Mouse (Mus musculus) embryonic facial prominence, embryonic 14.5 days (tissue): ENCODE measurements around the gene Twnk. TPM values are rescaled to one million over a fixed set of nuclear protein-coding genes. Genes with fewer than 3 reads are reported as not detected.

Experiments
- ATAC-seq: fragments of 200-750 bp; cut with Nextera tagmentation; 2 replicates; pipeline ENCODE4 v1.8.0; 2017; ENCODE audit warnings: low read depth, moderate number of reproducible peaks, moderate TSS enrichment
- DNase-seq: peaks from one replicate; pipeline ENCODE4 v3.0.0-alpha.2; 2015; ENCODE audit warnings: low spot score
- H3K27ac ChIP-seq: fragments of 300-500 bp; sonication (generic); replicated peaks from 2 replicates; pipeline ENCODE4 v1.5.1; 2014; ENCODE audit warnings: low read depth, mild to moderate bottlenecking, low read length, moderate library complexity
- H3K27me3 ChIP-seq: fragments of 300-500 bp; sonication (generic); replicated peaks from 2 replicates; pipeline ENCODE4 v1.6.1; 2014; ENCODE audit warnings: low read length; ENCODE audit not compliant: control insufficient read depth, insufficient read depth
- H3K36me3 ChIP-seq: fragments of 300-500 bp; sonication (generic); 2 replicates; pipeline ENCODE4 v1.6.1; 2014; ENCODE audit warnings: low read length, mixed read lengths; ENCODE audit not compliant: control insufficient read depth, insufficient read depth
- H3K4me1 ChIP-seq: fragments of 300-500 bp; sonication (generic); 2 replicates; pipeline ENCODE4 v1.6.1; 2014; ENCODE audit warnings: antibody characterized with exemption, low read length; ENCODE audit not compliant: control insufficient read depth, insufficient read depth
- H3K4me2 ChIP-seq: fragments of 300-500 bp; sonication (generic); 2 replicates; pipeline ENCODE4 v1.6.1; 2014; ENCODE audit warnings: low read depth, mild to moderate bottlenecking, low read length, moderate library complexity, mixed read lengths
- H3K4me3 ChIP-seq: fragments of 300-500 bp; sonication (generic); 2 replicates; pipeline ENCODE4 v1.5.1; 2014; ENCODE audit warnings: low read depth, mild to moderate bottlenecking, low read length
- H3K9ac ChIP-seq: fragments of 300-500 bp; sonication (generic); 2 replicates; pipeline ENCODE4 v1.6.1; 2014; ENCODE audit warnings: low read depth, mild to moderate bottlenecking, low read length, moderate library complexity, mixed read lengths
- H3K9me3 ChIP-seq: fragments of 300-500 bp; sonication (generic); 2 replicates; pipeline ENCODE4 v1.6.1; 2016; ENCODE audit warnings: low read length; ENCODE audit not compliant: control insufficient read depth
- WGBS: fragments of 180-500 bp; shearing (Covaris S2); extraction: QIAGEN DNeasy Blood & Tissue Kit; methylation state at CpG from one replicate; pipeline ENCODE4 v1.1.7; 2014; 5-methylcytosine and 5-hydroxymethylcytosine counted together
- polyA plus RNA-seq: library from polyadenylated mRNA; unstranded; fragments of >200 nt; fragmentation: Nextera tagmentation; extraction: Ambion mirVana; gene quantifications from 2 replicates; pipeline ENCODE4 v1.2.1, GENCODE M21; 2014

Gene Twnk
- polyA plus RNA-seq, 1 experiment from 2014 or later, result 10.5 TPM

DNA sequence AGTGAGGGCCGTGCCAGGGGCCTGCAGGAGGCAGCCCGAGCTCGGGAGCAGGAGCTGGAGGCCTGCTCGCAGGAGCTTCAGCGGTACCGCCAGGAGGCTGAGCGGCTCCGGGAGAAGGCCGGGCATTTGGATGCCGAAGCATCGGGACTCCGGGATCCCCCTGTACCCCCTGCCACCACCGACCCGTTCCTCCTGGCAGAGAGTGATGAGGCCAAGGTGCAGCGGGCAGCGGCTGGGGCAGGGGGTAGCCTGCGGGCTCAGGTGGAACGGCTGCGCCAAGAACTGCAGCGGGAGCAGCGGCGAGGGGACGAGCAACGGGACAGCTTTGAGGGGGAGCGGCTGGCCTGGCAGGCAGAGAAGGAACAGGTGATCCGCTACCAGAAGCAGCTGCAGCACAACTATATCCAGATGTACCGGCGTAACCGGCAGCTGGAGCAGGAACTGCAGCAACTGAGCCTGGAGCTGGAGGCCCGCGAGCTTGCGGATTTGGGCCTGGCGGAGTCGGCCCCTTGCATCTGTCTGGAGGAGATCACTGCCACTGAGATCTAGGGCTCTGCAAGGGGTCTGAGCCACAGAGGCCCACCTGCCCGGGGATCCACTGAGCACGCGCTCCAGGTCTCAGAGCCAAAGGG, 20.6 kb downstream of the Twnk start:
- no peak overlapping the region for H3K9ac ChIP-seq
- DNase-seq, result no peak

DNA sequence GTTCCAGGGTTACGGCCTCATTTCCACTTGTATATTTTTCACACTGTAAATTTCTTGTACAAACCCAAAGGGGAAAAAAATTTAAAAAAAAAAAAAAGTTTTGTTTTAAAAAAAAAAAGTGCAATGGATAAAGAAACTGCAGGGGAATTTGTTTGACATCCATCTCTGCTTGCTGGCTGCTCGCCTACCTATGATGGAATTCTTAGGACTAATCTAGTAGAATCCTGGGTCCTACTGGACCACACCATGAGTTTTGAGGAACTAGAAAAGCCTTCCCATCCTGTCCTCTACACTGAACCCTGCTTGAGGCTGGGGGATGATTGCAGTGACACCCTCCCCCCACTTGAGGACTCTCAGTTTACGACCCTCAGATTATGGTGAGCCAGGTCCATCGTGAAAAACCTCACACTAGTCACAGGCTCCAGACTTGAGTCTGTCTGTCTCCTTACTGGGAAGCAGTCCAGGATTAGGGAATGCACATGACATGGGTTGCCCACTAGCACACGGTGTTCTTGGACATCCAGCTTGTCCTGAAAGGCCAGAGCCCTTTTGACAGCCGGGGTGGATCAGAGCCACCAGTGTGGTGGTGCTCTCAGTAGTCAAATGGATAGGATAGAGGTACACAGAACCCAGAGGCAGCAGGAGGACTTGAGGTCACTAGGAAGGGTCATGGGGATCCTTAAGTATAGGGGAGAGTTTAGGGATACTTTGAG, 21.7 kb downstream of the Twnk start:
- Histone ChIP-seq H3K27me3 (no peaks in the 10 kb centered on the region), H3K9ac (no peak overlapping the region), H3K9me3 (no peaks in the 10 kb centered on the region), H3K36me3 (peaks cover 65% of the 10 kb centered on the region), H3K4me2 (no peak overlapping the region), H3K4me1 (0 out of 2 replicates have a peak, but pooled peaks cover 2% of the 10 kb centered on the region), H3K27ac (no peak overlapping the region), H3K4me3 (no peak overlapping the region)
- WGBS, result 71% methylated on average over 6 of the region's 6 CpGs
- DNase-seq, result no peak
- ATAC-seq, result no peak

More for the DNA sequence above, 20.6 kb downstream of the Twnk start:
- WGBS, result 79% methylated on average over 27 of the region's 37 CpGs
- H3K36me3 ChIP-seq, result peaks cover 74% of the 10 kb centered on the region
- H3K4me1 ChIP-seq, result peaks cover 4% of the 10 kb centered on the region; the same call in 1 of the 2 replicates
- H3K27me3 ChIP-seq, result no peaks in the 10 kb centered on the region
- H3K4me2 ChIP-seq, result no peak overlapping the region
- H3K27ac ChIP-seq, result no peak overlapping the region
- H3K9me3 ChIP-seq, result no peaks in the 10 kb centered on the region
- H3K4me3 ChIP-seq, result no peak overlapping the region
- ATAC-seq, result no peak

DNA sequence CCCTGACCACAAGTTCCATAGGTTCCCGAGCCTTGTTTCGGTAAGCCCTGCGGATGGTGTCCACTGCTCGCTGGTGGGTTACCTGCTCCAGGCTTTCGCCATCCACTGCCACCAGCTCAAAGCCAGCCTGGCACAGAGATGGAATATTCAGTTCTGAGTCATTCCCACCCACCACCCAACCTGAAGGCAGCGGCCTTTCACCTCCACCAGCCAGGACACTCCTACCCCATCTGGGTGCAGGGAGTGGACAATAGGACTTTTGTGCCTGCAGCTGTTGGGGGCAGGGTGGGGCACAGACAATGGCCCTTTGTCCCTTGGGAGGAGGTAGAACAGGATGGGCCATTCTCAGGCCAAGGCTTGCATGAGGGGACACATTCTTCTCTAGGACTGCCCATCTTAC, 22.4 kb downstream of the Twnk start:
- H3K27me3 ChIP-seq, result no peaks in the 10 kb centered on the region
- no peaks in the 10 kb centered on the region for H3K9me3 ChIP-seq
- WGBS, result 87% methylated on average over 5 of the region's 6 CpGs
- DNase-seq (no peak), ATAC-seq (no peak)
- H3K36me3 ChIP-seq, result peaks cover 57% of the 10 kb centered on the region
- H3K4me3 ChIP-seq, result no peak overlapping the region
- no peak overlapping the region for H3K4me2 ChIP-seq
- H3K4me1 ChIP-seq, result 0 out of 2 replicates have a peak, but pooled peaks cover 2% of the 10 kb centered on the region
- H3K9ac ChIP-seq, result no peak overlapping the region
- H3K27ac ChIP-seq, result no peak overlapping the region

DNA sequence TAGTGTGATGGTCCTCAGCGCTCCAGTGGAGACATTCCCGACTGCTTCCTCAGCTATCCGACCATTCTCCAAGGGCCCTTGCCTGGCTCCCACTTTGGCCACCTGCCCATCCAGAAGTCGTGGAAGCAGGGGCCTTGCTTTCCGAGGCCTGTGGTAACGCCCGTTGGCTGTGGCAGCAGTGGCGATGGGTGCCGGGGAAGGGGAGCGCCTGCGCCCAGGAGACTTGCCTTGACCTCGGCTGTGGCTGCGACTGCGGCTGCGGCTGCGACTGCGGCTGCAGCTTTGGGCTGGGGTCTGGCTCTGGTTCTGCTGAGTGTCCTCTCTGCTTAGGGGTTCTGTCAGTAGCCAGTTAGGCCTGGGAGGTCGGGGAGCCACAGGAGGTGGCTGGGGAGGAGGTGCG, 23.3 kb downstream of the Twnk start:
- DNase-seq (no peak), ATAC-seq (no peak)
- H3K4me2 ChIP-seq, result no peak overlapping the region
- H3K9me3 ChIP-seq, result no peaks in the 10 kb centered on the region
- 0 out of 2 replicates have a peak, but pooled peaks cover 2% of the 10 kb centered on the region for H3K4me1 ChIP-seq
- H3K9ac ChIP-seq, result no peak overlapping the region
- H3K27ac ChIP-seq, result no peak overlapping the region
- H3K36me3 ChIP-seq, result peaks cover 50% of the 10 kb centered on the region
- 62% methylated on average over 19 of the region's 19 CpGs for WGBS
- H3K4me3 ChIP-seq, result no peak overlapping the region
- H3K27me3 ChIP-seq, result no peaks in the 10 kb centered on the region

DNA sequence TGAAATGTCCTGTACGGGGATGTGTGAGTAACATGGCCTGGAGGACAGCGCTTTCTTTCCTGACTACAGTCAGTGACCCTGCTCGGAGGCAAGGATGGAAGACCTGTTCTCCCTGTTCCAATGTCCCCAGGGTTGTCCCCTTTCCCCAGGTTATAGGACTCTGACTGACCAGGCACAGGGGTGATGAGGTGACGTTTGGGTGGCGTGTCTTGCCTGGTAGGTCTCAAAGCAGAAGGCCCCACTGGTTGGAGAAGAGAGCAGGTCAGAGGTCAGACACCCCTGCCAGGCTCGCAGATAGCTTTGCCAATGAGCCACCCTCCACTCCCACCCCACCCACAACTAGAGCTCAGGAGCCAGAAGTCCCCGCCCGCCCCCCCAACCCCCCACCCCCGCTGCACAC, 24.1 kb downstream of the Twnk start:
- peaks cover 43% of the 10 kb centered on the region for H3K36me3 ChIP-seq
- H3K27ac ChIP-seq, result no peak overlapping the region
- no peak overlapping the region for H3K4me2 ChIP-seq
- no peak overlapping the region for H3K4me3 ChIP-seq
- WGBS, result 48% methylated on average over 9 of the region's 9 CpGs
- H3K9ac ChIP-seq, result no peak overlapping the region
- ATAC-seq (no peak), DNase-seq (no peak)
- 0 out of 2 replicates have a peak, but pooled peaks cover 2% of the 10 kb centered on the region for H3K4me1 ChIP-seq
- no peaks in the 10 kb centered on the region for H3K9me3 ChIP-seq
- no peaks in the 10 kb centered on the region for H3K27me3 ChIP-seq

DNA sequence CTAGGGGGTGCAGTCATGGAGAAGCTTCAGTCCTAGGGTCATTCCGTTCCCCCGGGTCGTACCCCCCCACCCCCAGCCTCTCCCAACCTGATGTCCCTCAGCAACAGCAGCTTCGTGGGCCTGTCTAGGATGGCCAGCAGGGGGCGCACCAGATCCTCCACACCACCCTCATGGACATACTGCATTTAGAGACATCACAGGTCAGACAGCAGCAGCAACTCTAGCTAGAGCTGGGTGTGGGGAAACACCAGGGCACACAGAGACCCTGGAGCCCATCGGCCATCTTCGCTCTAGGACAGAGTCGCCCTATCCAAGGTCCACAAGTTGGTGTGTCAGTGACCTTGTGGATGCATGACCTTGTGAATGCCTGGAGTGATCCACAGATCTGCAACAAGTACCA, 24.6 kb downstream of the Twnk start:
- Histone ChIP-seq H3K4me1 (0 out of 2 replicates have a peak, but pooled peaks cover 2% of the 10 kb centered on the region), H3K4me3 (no peak overlapping the region), H3K4me2 (no peak overlapping the region), H3K27me3 (no peaks in the 10 kb centered on the region), H3K9me3 (no peaks in the 10 kb centered on the region), H3K36me3 (peaks cover 38% of the 10 kb centered on the region), H3K27ac (no peak overlapping the region), H3K9ac (no peak overlapping the region)
- DNase-seq, result no peak
- no peak; the same call in 1 of the 2 replicates for ATAC-seq
- WGBS, result 41% methylated on average over 8 of the region's 8 CpGs

DNA sequence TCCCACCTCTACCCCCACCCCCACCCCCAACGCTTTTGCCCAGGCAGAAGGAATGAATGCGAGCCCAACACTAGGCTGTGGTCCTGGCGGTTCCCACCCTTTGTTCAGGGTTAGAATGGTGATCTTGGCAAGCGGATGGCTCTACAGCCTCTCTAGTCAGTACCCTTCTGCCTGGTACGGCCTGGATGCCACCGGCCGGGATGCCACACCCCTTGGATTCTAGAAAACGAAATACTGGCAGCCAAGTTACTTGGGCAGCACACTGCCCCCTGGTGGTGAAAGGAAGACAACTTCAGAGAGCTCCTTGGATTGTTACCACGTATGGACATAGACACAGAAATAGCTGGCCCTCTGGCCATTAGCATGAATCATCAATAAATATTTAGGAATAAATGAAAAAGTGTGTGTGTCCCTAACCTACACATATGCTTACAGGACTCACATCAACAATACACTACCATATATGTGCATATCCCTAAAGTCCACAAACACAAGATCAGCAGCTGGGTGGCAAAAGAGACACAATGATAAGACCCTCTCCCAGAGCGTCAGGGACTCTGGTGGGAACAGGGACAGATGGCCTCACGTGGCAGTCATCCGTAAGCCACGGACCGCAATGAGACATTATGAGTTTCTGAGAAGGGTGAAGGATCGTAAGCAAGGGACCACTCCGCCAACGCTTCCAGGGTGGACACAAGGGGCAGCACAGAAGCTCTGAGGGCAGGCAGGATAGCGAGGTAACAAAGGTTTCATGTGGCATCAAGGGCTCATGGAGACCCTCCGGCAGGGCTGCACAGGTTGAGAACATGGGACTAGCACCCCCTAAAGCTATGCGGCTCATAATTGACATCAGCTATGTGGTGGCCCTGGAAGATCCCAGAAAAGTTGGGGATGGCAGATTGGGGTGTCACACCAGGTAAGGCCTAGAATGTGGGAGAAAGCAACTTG, 25.6 kb downstream of the Twnk start:
- 0 out of 2 replicates have a peak, but pooled peaks cover 2% of the 10 kb centered on the region for H3K4me1 ChIP-seq
- H3K9ac ChIP-seq, result no peak overlapping the region
- no peak for ATAC-seq
- peak overlapping the region; percentile 45 for H3K4me2 ChIP-seq
- H3K36me3 ChIP-seq, result peaks cover 28% of the 10 kb centered on the region
- DNase-seq, result peak; percentile 94
- no peaks in the 10 kb centered on the region for H3K27me3 ChIP-seq
- no peak overlapping the region for H3K27ac ChIP-seq
- no peaks in the 10 kb centered on the region for H3K9me3 ChIP-seq
- no peak overlapping the region for H3K4me3 ChIP-seq
- WGBS, result 40% methylated on average over 20 of the region's 20 CpGs

DNA sequence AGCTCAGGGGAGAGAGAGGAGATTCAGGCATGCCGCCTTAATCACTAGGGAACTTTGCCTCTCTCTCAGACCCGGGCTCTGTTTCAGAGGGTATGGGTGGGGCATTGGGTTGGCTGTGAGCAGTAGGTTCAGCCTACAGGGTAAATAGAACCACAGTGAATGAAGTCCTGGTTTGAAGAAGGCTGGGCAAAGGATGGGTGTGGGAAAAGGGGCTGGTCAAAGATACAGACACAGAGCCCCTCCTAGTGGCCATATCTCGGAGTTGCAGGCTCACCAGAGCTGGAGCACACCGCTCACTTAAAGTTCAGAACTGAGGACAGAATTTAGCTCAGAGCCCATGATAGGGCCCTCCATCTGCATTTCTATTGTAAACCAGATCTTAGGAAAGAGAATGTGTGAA, 26.3 kb downstream of the Twnk start:
- Histone ChIP-seq H3K27me3 (no peaks in the 10 kb centered on the region), H3K9ac (no peak overlapping the region), H3K4me2 (no peak overlapping the region), H3K27ac (no peak overlapping the region), H3K4me3 (no peak overlapping the region), H3K36me3 (peaks cover 21% of the 10 kb centered on the region), H3K4me1 (0 out of 2 replicates have a peak, but pooled peaks cover 2% of the 10 kb centered on the region), H3K9me3 (no peaks in the 10 kb centered on the region)
- WGBS, result 10% methylated on average over 4 of the region's 4 CpGs
- ATAC-seq (peak; percentile 58), DNase-seq (peak; percentile 89)
